In genomic region chr7:52005511-52006295, GRCm38 (mm10) we compare ENCODE assay signal across 8 mouse cellular contexts. TPM values are rescaled to one million over a fixed set of nuclear protein-coding genes. Genes with fewer than 3 reads are reported as not detected.
A peak's percentile ranks its signal among the peaks of the same experiment; 100 is the strongest.
DNase-seq lines count a peak whose midpoint lies in the region; ATAC-seq lines count a peak whose summit lies in the region.

TSS of gene Svip (minus strand) at chr7:52006018.

- peak; percentile 96 for ATAC-seq in embryonic facial prominence, embryonic 11.5 days (replicated peaks; ENCODE audit: insufficient number of reproducible peaks, low FRiP score, low TSS enrichment, low read depth)
- ATAC-seq in intestine, embryonic 16.5 days = peak; percentile 95

- no peaks in the 10 kb centered on the region for H3K9me3 ChIP-seq in embryonic facial prominence, embryonic 11.5 days (replicated peaks; ENCODE audit: control insufficient read depth, low read length)
- no peaks in the 10 kb centered on the region for H3K9me3 ChIP-seq in intestine, embryonic 16.5 days (ENCODE audit: control insufficient read depth, low read length)

- under 1% methylated on average over 32 of the region's 47 CpGs for WGBS in embryonic facial prominence, embryonic 11.5 days
- WGBS in intestine, embryonic 16.5 days = under 1% methylated on average over 42 of the region's 47 CpGs

- peak within 1 kb of the TSS; percentile 55 for H3K4me3 ChIP-seq in embryonic facial prominence, embryonic 11.5 days (ENCODE audit: low read depth, low read length)
- peak within 1 kb of the TSS; percentile 74 for H3K4me3 ChIP-seq in intestine, embryonic 16.5 days (ENCODE audit: low read length)

- H3K27ac ChIP-seq in embryonic facial prominence, embryonic 11.5 days (replicated peaks; ENCODE audit: low read depth, low read length) = no peak within 1 kb of the TSS
- H3K27ac ChIP-seq in intestine, embryonic 16.5 days (ENCODE audit: low read length) = peak within 1 kb of the TSS; percentile 82

- peak within 1 kb of the TSS; percentile 76 for H3K4me2 ChIP-seq in embryonic facial prominence, embryonic 11.5 days (ENCODE audit: low read depth, low read length)
- peak within 1 kb of the TSS; percentile 66 for H3K4me2 ChIP-seq in intestine, embryonic 16.5 days (ENCODE audit: low read depth, low read length)

- H3K4me1 ChIP-seq in embryonic facial prominence, embryonic 11.5 days (ENCODE audit: control insufficient read depth, insufficient read depth, low read length) = no peaks in the 10 kb centered on the region
- peaks cover 3% of the 10 kb centered on the region; the same call in 1 of the 2 replicates for H3K4me1 ChIP-seq in intestine, embryonic 16.5 days (ENCODE audit: control insufficient read depth, insufficient read depth, low read length)

- intact Hi-C loops in left cerebral cortex, postnatal 25 days (cut with DNase I) = no loop called here

- DNase-seq in adrenal gland, postnatal 25 days = peak; percentile 86
- peak; percentile 84 for DNase-seq in embryonic facial prominence, embryonic 11.5 days (ENCODE audit: low spot score)
- DNase-seq in gonadal fat pad, adult 2 months (ENCODE audit: low read depth) = peak; percentile 30
- peak; percentile 89 to 98 for DNase-seq in left cerebral cortex, postnatal 25 days (ENCODE audit: low spot score in 2 of 2)
- peak; percentile 94 for DNase-seq in mesoderm, embryonic 11.5 days (ENCODE audit: low read depth, low spot score)
- peak; percentile 92 for DNase-seq in right cerebral cortex, postnatal 25 days
- DNase-seq in urinary bladder, postnatal 36 days (ENCODE audit: low spot score in 2 of 2) = peak; percentile 84 to 89

- peak within 1 kb of the TSS; percentile 39 for H3K9ac ChIP-seq in embryonic facial prominence, embryonic 11.5 days (replicated peaks; ENCODE audit: low read length)
- peak within 1 kb of the TSS; percentile 67 for H3K9ac ChIP-seq in intestine, embryonic 16.5 days (ENCODE audit: low read depth, low read length)

- H3K36me3 ChIP-seq in embryonic facial prominence, embryonic 11.5 days (replicated peaks; ENCODE audit: control insufficient read depth, insufficient read depth, low read depth, low read length) = no peaks in the 10 kb centered on the region
- H3K36me3 ChIP-seq in intestine, embryonic 16.5 days (ENCODE audit: control insufficient read depth, insufficient read depth, low read length) = no peaks in the 10 kb centered on the region

- no peaks in the 10 kb centered on the region for H3K27me3 ChIP-seq in embryonic facial prominence, embryonic 11.5 days (ENCODE audit: control insufficient read depth, insufficient read depth, low read length)
- no peaks in the 10 kb centered on the region for H3K27me3 ChIP-seq in intestine, embryonic 16.5 days (replicated peaks; ENCODE audit: control insufficient read depth, insufficient read depth, low read length)

RNA-seq across cellular contexts. Expression of gene Svip, which starts in this region (rescaled TPM):
- 29.4 and 35.8 TPM in 2 replicates for total RNA-seq in adrenal gland, postnatal 25 days (2021)
- polyA plus RNA-seq in embryonic facial prominence, embryonic 11.5 days (2014; fragmentation: Nextera tagmentation; extraction: Ambion mirVana) = 11.1 and 16.2 TPM in 2 replicates
- 6.9 and 8.3 TPM in 2 replicates for polyA plus RNA-seq in gonadal fat pad, adult 2 months (2012; rRNA removed)
- 19.8 and 21.2 TPM in 2 replicates for polyA plus RNA-seq in intestine, embryonic 16.5 days (2015; fragmentation: Nextera tagmentation; extraction: Ambion mirVana)
- 10 to 100 TPM; 32.2 to 35.0 TPM for total RNA-seq in left cerebral cortex, postnatal 25 days (2021)

Comparison
In these comparisons a context has a peak if more than half of its experiments do, and no peak if none do; other contexts are left out.
1. DNase-seq: peak in every context shown above with its lines; median percentile 94 in mesoderm, embryonic 11.5 days; 94 in left cerebral cortex, postnatal 25 days; 92 in right cerebral cortex, postnatal 25 days; 86 in urinary bladder, postnatal 36 days; 86 in adrenal gland, postnatal 25 days; 84 in embryonic facial prominence, embryonic 11.5 days; 30 in gonadal fat pad, adult 2 months.